Mouse (Mus musculus): ENCODE data around the gene Slc2a8.
"Not testable (repeated sequence)": the region's sequence is repeated elsewhere in the genome, so short reads cannot be mapped to it uniquely, and the experiment has no call there.

The Slc2a8 gene

DNA sequence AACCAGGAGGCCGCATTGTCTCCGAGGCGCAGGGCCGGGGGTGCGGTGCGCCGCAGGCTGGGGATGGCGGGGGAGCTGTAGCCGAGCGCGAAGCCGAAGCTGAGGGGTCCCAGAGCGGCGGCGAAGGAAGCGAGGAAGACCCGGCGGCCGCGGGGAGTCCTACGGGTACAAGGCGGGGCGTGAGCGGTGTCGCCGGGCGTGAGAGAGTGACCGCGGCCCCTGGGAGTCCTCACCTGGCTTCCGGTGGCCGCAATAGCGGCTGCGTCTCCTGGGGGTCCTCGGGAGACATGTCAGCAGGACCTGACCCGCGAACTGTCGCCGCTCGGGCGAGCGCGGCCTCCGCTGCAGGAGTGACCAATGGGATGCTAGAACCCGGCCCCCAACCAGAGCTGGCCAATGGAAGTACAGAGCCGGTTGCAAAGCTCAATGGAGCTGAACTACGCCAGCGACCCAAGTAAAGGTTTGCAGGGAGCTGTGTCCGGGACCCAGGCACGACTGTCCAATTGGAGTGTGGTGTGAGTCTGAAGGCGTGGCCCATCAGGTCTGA, at the start of gene Slc2a8:
TSS of gene Slc2a8 (minus strand) at position 359 of the 547 bp plus-strand sequence.
- peak; percentile 95 for DNase-seq (ENCODE audit: low read depth, low spot score)

DNA sequence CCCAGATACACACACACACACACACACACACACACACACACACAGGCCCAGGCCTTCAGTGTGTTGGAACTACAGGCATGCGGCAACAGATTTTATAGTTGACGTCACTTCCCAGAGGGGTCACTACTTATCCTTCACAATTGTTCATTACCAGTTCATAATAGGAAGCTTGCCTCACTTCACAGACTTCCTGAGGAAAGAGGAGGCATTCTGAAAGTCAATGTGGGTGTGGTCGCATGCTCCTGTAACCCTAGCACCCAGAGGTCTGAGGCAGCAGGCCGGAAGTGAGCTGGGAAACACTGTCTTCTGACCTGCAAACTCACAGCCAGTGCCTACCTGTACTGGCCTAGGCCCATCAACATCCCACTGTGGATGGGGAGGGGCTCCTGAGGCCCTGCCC, 43.2 kb upstream of the Slc2a8 start:
- DNase-seq (ENCODE audit: low read depth, low spot score), result no peak

DNA sequence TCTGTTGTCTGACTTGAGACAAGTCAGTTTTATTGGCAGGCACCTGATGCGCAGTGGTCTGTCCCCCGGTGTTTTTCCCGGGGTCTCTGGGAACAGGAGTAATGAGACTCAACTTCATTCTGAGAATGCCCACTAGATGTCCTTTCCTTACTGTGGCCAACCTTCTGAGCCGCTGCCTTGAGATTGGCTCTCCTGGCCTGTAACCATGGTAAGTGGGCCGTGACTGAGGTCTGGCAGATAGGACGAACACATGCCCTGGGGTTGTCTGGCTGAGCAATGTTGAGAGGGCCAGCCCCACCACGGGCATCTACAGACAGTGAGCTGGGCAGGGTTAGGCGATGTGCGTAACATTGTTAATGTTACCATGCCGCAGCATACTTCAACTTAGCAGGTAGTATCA, 42.7 kb upstream of the Slc2a8 start:
- no peak for DNase-seq (ENCODE audit: low read depth, low spot score)

GRCm38 (mm10) chr2:33022846-33023245, 41.0 kb upstream of the Slc2a8 start:
- DNase-seq (ENCODE audit: low read depth, low spot score), result no peak

GRCm38 (mm10) chr2:33018026-33018425, 36.1 kb upstream of the Slc2a8 start:
- peak; percentile 71 for DNase-seq (ENCODE audit: low read depth, low spot score)

GRCm38 (mm10) chr2:33017191-33017590, 35.3 kb upstream of the Slc2a8 start:
- no peak for DNase-seq (ENCODE audit: low read depth, low spot score)

GRCm38 (mm10) chr2:33014877-33015276, 33.0 kb upstream of the Slc2a8 start:
- DNase-seq (ENCODE audit: low read depth, low spot score), result no peak

GRCm38 (mm10) chr2:33009055-33009454, 27.2 kb upstream of the Slc2a8 start:
- not testable (repeated sequence) for DNase-seq (ENCODE audit: low read depth, low spot score)

DNA sequence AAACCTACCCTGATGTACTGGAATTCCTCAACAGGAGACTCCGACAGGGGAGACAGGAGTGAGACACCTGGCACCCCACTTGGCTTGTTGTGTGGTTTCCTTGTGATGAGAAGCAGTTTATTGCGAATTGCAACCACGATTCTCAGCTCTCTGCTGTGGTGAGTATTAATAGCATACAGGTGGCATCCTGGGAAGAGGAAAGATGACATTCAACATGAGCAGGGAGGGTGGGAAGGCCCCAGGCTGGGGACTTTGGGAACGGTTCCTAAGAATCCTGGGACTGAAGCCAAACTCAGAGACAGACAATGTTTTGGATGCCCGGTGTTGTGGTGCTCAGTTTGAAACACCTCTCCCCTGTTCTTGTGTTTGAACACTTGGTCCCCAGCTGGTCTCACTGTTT, 23.2 kb upstream of the Slc2a8 start:
- DNase-seq (ENCODE audit: low read depth, low spot score), result no peak

GRCm38 (mm10) chr2:33002144-33002543, 20.3 kb upstream of the Slc2a8 start:
- DNase-seq (ENCODE audit: low read depth, low spot score), result no peak

DNA sequence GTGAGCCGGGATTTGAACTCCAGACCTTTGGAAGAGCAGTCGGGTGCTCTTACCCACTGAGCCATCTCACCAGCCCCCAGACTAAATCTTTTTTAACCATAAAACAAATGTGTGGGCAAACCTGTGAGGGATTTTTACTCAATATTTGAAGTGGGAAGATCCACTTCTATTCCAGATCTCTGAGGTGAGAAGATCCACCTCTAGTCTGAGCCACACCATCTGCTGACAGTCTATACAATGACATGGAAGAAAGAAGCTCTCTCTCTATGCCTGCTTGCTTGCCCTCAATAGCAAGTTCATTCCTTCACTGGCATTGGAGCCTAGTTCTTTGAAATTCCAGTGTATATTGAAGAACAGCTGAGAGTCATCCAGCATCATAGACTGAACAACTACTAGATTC, 17.9 kb upstream of the Slc2a8 start:
- no peak for DNase-seq (ENCODE audit: low read depth, low spot score)

GRCm38 (mm10) chr2:32997792-32998191, 15.9 kb upstream of the Slc2a8 start:
- DNase-seq (ENCODE audit: low read depth, low spot score), result no peak

DNA sequence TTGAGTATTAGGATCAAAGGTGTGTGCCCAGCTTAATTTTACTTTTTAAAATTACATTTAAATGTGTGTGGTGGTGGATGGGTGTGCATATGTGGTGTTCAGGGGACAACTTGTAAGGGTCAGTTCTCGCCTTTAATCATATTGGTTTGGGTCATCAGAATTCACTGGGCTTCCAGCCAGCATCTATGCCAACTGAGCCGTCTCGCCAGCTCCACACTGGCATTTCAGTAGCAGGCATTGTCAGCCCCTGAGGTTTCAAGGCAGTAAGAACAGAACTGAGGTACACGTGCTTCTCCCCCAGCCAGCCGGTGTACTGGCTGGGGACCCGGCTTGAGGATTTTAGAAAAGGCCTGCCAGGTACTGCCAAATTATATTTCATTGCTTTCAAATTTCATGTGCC, 15.2 kb upstream of the Slc2a8 start:
- no peak for DNase-seq (ENCODE audit: low read depth, low spot score)

DNA sequence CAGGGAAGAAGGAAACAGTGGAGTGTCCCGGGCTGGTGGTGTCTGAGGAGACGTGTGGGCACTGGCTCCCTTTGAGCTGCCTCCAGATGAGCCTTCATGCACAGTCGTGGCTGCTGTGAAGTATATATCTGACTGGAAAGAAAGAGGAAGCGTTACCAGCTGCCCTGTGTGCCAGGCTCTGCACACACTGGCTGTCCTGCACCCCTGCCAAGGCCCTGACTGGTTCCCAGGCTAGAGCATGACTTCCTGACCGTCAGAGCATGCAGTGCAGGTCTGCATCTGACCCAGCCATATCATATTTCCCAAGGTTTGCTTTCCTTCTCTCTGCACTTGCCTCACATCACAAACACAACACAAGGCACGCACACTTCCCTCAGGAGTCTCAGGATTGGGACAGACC, 10.2 kb upstream of the Slc2a8 start:
- no peak for DNase-seq (ENCODE audit: low read depth, low spot score)

GRCm38 (mm10) chr2:32990167-32990832, 8.4 kb upstream of the Slc2a8 start:
- DNase-seq (ENCODE audit: low read depth, low spot score), result no peak

GRCm38 (mm10) chr2:32989376-32989775, 7.5 kb upstream of the Slc2a8 start:
- DNase-seq (ENCODE audit: low read depth, low spot score), result no peak

GRCm38 (mm10) chr2:32985844-32986243, 4.0 kb upstream of the Slc2a8 start:
- DNase-seq (ENCODE audit: low read depth, low spot score), result no peak

DNA sequence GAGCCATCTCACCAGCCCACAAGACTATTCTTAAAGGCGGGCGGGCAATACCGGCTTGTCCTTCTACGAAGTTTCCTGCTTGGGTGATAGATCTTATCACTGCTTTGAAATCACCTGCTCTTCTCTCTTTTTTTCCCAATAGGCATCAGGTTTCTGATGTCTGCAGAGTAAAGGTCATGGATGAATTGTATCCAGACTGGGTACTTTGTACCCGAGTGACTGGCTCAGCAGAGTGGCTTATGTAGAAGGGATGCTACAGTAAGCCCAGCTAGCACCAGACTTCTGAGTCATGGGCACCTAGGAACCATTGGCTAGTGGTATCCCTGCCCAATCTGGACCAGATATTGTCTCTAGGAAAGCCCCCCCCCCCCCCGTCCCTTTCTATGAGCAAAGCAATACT, 1.7 kb upstream of the Slc2a8 start:
- DNase-seq (ENCODE audit: low read depth, low spot score), result no peak

DNA sequence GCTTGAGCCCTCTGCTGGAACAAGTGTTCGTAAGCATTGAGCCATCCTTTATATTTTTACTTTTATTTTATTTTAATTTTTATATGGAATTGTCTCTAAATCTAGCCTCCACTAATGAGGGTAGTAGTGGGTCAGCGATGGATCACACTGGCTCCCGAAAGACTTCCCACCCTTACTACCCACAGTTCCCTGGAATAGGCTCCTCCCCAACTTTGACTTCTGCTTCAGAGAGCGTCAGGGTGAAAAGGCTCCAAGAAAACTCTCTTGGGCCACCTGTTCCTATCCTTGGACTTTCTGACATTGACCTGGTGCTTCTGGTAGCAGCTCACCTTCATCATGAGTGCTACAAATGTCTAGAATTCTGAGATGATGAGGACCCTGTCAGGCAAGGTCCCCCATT, 817 bp upstream of the Slc2a8 start:
- no peak for DNase-seq (ENCODE audit: low read depth, low spot score)

DNA sequence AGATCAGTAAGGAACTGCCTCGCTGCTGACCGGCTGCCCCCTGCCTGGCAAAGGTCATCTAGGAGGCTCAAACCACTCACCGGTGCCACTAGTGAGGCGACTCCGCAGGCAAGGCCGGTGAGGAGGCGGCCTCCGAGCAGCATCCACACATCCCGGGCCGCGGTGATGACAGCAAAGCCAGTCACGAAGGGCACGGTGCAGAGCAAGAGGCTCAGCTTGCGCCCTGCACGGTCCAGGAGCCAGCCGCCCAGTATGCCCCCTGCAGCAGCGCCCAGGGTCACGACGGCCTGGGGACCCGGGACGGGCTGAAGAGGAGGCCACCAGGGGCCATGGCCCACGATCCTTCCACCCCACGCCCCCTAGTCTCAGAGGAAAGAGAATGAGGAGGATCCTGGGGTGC, 602 bp downstream of the Slc2a8 start:
- DNase-seq (ENCODE audit: low read depth, low spot score), result no peak

GRCm38 (mm10) chr2:32979675-32980074, 2.2 kb downstream of the Slc2a8 start:
- DNase-seq (ENCODE audit: low read depth, low spot score), result no peak

GRCm38 (mm10) chr2:32978675-32979074, 3.2 kb downstream of the Slc2a8 start:
- DNase-seq (ENCODE audit: low read depth, low spot score), result no peak

DNA sequence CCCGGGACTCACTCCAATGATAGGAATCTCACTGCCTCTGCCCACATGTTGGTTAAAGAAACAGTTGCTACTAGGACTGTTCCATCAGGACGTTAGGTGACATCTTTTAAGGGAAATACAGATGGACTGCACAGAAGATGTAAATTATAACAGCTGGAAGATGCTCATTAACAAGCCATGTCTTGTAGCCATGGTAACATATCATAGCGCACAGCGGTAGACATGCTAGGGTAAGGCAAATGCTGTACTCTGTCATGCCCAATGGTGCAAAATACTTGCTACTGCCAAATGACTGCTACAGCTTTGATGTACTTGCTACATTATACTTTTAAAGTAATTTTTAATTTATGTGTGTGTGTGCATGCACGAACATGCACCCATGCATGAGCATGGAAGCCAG, 4.8 kb downstream of the Slc2a8 start:
- DNase-seq (ENCODE audit: low read depth, low spot score), result no peak

DNA sequence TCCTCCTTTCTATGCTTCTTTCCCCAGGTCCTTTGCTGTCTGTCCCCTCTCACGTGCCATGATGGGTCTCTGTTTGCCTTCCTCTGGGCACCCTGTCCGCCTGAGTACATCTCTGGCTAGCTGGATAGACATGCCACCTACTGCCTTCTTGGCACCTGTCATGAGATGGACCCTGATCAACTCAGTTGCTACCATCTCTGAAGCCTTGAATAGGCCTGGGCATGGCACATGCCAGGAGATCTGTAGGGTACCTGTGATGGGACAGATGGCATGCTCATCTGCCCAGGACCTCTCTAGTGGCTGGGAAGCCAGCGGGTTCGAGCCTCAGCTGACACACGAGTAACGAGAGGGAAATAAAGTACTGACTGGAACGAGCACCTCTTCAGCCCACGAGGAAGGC, 7.7 kb downstream of the Slc2a8 start:
- DNase-seq (ENCODE audit: low read depth, low spot score), result no peak
